Mouse (Mus musculus) forebrain, embryonic 10.5 days (tissue): ENCODE results near the gene Sstr3. TPM values are rescaled to one million over a fixed set of nuclear protein-coding genes. Genes with fewer than 3 reads are reported as not detected.

Experiments used
- DNase-seq: peaks from one replicate; pipeline ENCODE4 v3.0.0-alpha.2; 2017; ENCODE audit warnings: low spot score; ENCODE audit errors: extremely low spot score
- H3K27ac ChIP-seq: fragments of 300-500 bp; sonication (generic); 2 replicates; pipeline ENCODE4 v1.5.1; 2016; ENCODE audit warnings: mild to moderate bottlenecking
- H3K27me3 ChIP-seq: fragments of 300-500 bp; sonication (generic); 2 replicates; pipeline ENCODE4 v1.6.1; 2016; ENCODE audit warnings: mild to moderate bottlenecking; ENCODE audit not compliant: poor library complexity, severe bottlenecking
- H3K36me3 ChIP-seq: fragments of 300-500 bp; sonication (generic); replicated peaks from 2 replicates; pipeline ENCODE4 v1.6.1; 2016; ENCODE audit warnings: mild to moderate bottlenecking, moderate library complexity
- H3K4me1 ChIP-seq: fragments of 300-500 bp; sonication (generic); 2 replicates; pipeline ENCODE4 v1.6.1; 2016
- H3K4me3 ChIP-seq: fragments of 300-500 bp; sonication (generic); 2 replicates; pipeline ENCODE4 v1.5.1; 2016; ENCODE audit warnings: mild to moderate bottlenecking, moderate library complexity
- H3K9me3 ChIP-seq: fragments of 300-500 bp; sonication (generic); 2 replicates; pipeline ENCODE4 v1.6.1; 2016; ENCODE audit warnings: mild to moderate bottlenecking, moderate library complexity
- WGBS: fragments of 180-500 bp; shearing (Covaris S2); methylation state at CpG from one replicate; pipeline ENCODE4 v1.1.7; 2016; 5-methylcytosine and 5-hydroxymethylcytosine counted together
- polyA plus RNA-seq: library from polyadenylated mRNA; unstranded; fragments of >200 nt; fragmentation: Nextera tagmentation; extraction: Ambion mirVana; gene quantifications from 2 replicates; pipeline ENCODE4 v1.2.1, GENCODE M21; 2016

Gene Sstr3
- polyA plus RNA-seq, 1 experiment from 2014 or later, result 0.09 TPM

DNA sequence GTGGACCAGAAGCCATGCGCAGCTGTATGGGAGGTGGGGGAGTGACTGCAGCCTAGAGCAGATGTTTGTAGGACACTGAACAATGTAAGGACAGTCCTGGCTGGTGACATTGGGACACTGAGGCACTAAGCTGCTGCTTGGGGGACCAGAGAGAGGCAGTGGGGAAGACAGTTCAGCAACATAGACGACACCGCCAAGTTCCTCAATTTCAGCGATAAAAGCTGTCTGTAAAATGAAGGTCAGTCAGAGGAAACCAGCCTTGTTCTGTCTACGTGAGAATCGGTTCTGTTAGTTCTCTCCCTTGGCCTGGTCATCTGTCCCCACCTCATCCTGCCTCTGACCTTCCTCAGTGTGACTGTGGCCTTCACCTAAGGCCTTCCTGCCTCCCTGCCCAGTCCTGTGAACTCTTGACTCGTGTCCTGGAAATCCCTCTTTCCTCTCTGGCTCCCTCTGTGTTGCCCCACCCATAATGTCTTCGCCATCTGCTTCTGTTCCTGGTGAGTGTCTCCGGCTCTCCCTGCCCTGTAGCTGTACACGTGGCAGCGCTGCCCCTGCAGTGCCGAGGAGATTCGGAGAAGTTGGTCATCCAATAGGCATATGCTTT is 24.3 kb downstream of the Sstr3 start:
- no peak overlapping the region for H3K27ac ChIP-seq
- H3K9me3 ChIP-seq, result no peaks in the 10 kb centered on the region
- H3K4me1 ChIP-seq, result peaks cover 45% of the 10 kb centered on the region
- H3K27me3 ChIP-seq, result no peaks in the 10 kb centered on the region
- H3K4me3 ChIP-seq, result no peak overlapping the region
- H3K36me3 ChIP-seq, result no peaks in the 10 kb centered on the region
- no peak for DNase-seq
- WGBS, result 79% methylated on average over 13 of the region's 13 CpGs

DNA sequence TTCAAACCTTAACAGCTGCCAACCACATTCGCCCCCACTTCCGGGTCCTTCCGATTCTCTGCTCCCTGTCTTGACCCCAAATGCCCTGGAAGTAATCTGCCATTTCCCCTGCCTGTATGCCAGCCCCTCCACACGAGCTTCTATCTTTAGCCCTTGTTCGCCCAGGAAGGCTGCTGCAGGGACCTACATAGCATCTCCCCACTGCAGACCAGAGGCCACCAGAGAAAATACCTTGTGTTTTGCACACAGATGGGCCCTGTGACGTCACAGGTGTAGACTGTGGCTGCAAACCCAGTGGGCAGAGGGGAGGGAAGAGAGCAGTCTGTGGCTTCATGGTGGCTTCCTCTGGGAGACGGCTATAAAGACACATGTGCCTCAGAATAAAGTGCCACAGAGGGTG is 26.3 kb downstream of the Sstr3 start:
- peaks cover 45% of the 10 kb centered on the region for H3K4me1 ChIP-seq
- no peak for DNase-seq
- no peaks in the 10 kb centered on the region for H3K36me3 ChIP-seq
- H3K27me3 ChIP-seq, result no peaks in the 10 kb centered on the region
- no peak overlapping the region for H3K27ac ChIP-seq
- WGBS, result 65% methylated on average over 7 of the region's 7 CpGs
- no peaks in the 10 kb centered on the region for H3K9me3 ChIP-seq
- H3K4me3 ChIP-seq, result no peak overlapping the region

GRCm38 (mm10) chr15:78515759-78516158 is 28.7 kb downstream of the Sstr3 start:
- DNase-seq, result no peak
- no peaks in the 10 kb centered on the region for H3K9me3 ChIP-seq
- H3K27me3 ChIP-seq, result no peaks in the 10 kb centered on the region
- H3K36me3 ChIP-seq, result no peaks in the 10 kb centered on the region
- H3K27ac ChIP-seq, result no peak overlapping the region
- H3K4me3 ChIP-seq, result no peak overlapping the region
- H3K4me1 ChIP-seq, result peaks cover 35% of the 10 kb centered on the region
- WGBS, result 88% methylated on average over 6 of the region's 6 CpGs

DNA sequence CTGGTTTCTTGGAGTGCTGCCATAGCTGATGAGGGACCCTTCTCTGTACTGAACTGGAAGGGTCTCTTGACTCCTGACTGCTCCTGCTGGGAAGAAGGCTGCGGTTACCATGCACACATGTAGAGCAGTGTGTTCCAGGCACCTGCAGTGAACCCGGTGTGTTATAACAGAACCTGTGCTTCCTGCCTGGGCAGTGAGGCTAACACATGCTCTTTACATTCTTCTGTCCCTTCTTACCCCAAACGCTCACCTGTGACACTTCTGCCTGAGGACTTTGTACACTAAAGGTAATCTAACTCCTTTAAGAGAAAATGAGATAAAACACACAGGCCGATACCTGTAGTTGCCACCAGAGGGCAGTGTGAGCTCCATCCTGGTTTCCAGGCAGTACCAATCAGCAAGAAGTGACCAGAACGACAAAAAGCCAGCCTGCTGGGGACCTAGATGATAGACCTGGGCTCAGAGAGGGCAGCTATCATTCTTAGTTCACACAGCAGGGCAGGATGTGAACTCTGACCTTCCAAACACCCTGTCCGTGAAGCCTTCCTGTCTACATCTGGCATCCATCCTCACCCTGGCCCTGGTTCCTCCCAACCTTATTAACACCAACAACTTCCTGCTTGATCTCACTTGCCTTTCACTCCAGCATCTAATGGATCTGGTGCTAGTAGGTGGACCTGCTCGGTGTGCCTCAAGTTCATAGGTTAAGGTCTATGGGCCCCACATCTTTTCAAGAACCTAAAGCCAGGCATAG is 29.9 kb downstream of the Sstr3 start:
- peak; percentile 78 for DNase-seq
- no peak overlapping the region for H3K4me3 ChIP-seq
- H3K36me3 ChIP-seq, result no peaks in the 10 kb centered on the region
- H3K27me3 ChIP-seq, result no peaks in the 10 kb centered on the region
- WGBS, result 36% methylated on average over 7 of the region's 7 CpGs
- no peaks in the 10 kb centered on the region for H3K9me3 ChIP-seq
- peak overlapping the region; percentile 27; the same call in 1 of the 2 replicates for H3K27ac ChIP-seq
- H3K4me1 ChIP-seq, result peaks cover 35% of the 10 kb centered on the region

- Histone ChIP-seq H3K36me3 (no peaks in the 10 kb centered on the region), H3K4me3 (no peak overlapping the region), H3K4me1 (peaks cover 36% of the 10 kb centered on the region), H3K9me3 (no peaks in the 10 kb centered on the region), H3K27me3 (no peaks in the 10 kb centered on the region), H3K27ac (no peak overlapping the region)
- 91% methylated on average over 14 of the region's 14 CpGs for WGBS
- no peak for DNase-seq
Observed at GRCm38 (mm10) chr15:78513019-78513418, 31.5 kb downstream of the Sstr3 start.

- H3K4me3 ChIP-seq, result no peak overlapping the region
- H3K9me3 ChIP-seq, result no peaks in the 10 kb centered on the region
- no peaks in the 10 kb centered on the region for H3K36me3 ChIP-seq
- no peak overlapping the region for H3K27ac ChIP-seq
- H3K4me1 ChIP-seq, result peaks cover 31% of the 10 kb centered on the region
- no peak for DNase-seq
- no peaks in the 10 kb centered on the region for H3K27me3 ChIP-seq
- 80% methylated on average over 7 of the region's 7 CpGs for WGBS
Observed at GRCm38 (mm10) chr15:78511951-78512350, 32.5 kb downstream of the Sstr3 start.

DNA sequence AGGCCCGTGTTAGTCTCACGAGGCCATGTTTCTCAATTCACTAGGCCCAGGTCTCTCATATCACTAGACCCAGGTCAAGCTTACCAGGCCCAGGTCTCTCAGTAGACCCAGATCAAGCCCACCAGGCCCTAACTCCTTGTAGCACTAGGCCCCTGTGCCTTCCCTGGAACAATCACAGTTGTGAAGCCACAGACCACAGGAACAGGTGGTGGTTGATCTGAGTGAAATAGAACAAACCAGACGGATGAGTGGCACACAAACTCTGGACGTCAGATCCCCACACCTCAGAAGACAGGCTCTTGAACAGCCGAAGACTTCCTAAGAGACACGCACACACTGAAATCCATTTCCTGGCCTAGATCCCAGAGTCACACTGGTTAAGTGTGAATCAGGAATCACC is 33.7 kb downstream of the Sstr3 start:
- no peaks in the 10 kb centered on the region for H3K9me3 ChIP-seq
- DNase-seq, result no peak
- no peaks in the 10 kb centered on the region for H3K27me3 ChIP-seq
- H3K36me3 ChIP-seq, result no peaks in the 10 kb centered on the region
- peak overlapping the region; percentile 82; the same call in 1 of the 2 replicates for H3K27ac ChIP-seq
- H3K4me3 ChIP-seq, result no peak overlapping the region
- WGBS, result 89% methylated on average over 6 of the region's 6 CpGs
- peaks cover 29% of the 10 kb centered on the region for H3K4me1 ChIP-seq

DNA sequence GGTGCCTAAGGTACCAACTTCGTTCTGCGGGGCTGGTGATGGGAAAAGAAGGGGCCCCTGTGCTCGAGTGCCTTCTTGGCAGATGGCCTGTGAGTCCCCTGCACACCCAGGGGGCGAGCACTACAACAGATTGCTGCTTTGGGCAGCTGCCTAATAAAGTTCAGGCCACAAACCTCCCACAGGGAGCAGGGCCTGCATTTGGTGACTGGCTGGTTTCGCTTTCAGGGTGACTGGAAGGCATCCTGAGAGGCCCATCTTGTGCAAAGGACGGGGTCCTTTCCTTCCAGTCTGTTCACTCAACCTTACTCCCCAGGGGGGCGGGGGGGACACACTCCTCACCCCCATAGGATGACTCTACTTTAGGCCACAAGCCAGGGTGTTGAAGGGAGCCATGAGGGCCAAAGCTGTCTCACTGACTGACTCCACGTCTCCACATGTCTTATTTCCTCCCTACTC is 34.3 kb downstream of the Sstr3 start:
- DNase-seq, result no peak
- no peaks in the 10 kb centered on the region for H3K36me3 ChIP-seq
- H3K4me3 ChIP-seq, result peak overlapping the region; percentile 25; the same call in 1 of the 2 replicates
- 74% methylated on average over 8 of the region's 8 CpGs for WGBS
- H3K9me3 ChIP-seq, result no peaks in the 10 kb centered on the region
- peaks cover 23% of the 10 kb centered on the region for H3K4me1 ChIP-seq
- no peaks in the 10 kb centered on the region for H3K27me3 ChIP-seq
- peak overlapping the region; percentile 82 for H3K27ac ChIP-seq

GRCm38 (mm10) chr15:78509297-78509899 is 35.1 kb downstream of the Sstr3 start:
- Histone ChIP-seq H3K4me3 (peak overlapping the region; percentile 25; the same call in 1 of the 2 replicates), H3K9me3 (peaks cover 6% of the 10 kb centered on the region; the same call in 1 of the 2 replicates), H3K4me1 (peaks cover 15% of the 10 kb centered on the region), H3K27me3 (no peaks in the 10 kb centered on the region), H3K27ac (peak overlapping the region; percentile 82), H3K36me3 (no peaks in the 10 kb centered on the region)
- WGBS, result 46% methylated on average over 12 of the region's 12 CpGs
- DNase-seq, result peak; percentile 37

DNA sequence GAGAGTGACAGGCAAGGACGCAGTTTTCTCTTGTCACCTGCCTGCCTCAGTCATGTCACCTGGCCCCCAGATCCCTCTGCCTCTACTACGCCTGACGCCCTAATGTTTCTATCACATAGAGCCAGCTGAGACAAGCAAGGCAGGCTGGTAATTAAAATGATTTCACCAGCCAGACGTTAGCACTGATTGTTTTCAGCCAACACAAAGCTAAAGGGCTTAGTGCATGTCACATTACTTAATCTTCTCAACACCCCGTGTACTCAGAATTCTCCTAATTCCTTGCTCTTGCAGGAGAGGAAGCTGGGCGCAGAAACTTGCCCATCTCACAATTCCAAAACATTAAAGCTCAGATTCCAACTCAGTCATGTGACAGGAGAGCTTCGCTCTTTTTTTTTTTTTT is 36.0 kb downstream of the Sstr3 start:
- H3K9me3 ChIP-seq, result peaks cover 6% of the 10 kb centered on the region; the same call in 1 of the 2 replicates
- no peak for DNase-seq

GRCm38 (mm10) chr15:78505541-78505940 is 38.9 kb downstream of the Sstr3 start:
- no peak overlapping the region for H3K4me3 ChIP-seq

More for the DNA sequence above, 36.0 kb downstream of the Sstr3 start:
- Histone ChIP-seq H3K4me3 (no peak overlapping the region), H3K27me3 (no peaks in the 10 kb centered on the region), H3K4me1 (peaks cover 12% of the 10 kb centered on the region), H3K27ac (no peak overlapping the region), H3K36me3 (no peaks in the 10 kb centered on the region)
- WGBS, result 70% methylated on average over 7 of the region's 7 CpGs

GRCm38 (mm10) chr15:78504816-78505215 is 39.7 kb downstream of the Sstr3 start:
- Histone ChIP-seq H3K4me1 (peaks cover 7% of the 10 kb centered on the region), H3K27me3 (no peaks in the 10 kb centered on the region), H3K9me3 (peaks cover 6% of the 10 kb centered on the region; the same call in 1 of the 2 replicates), H3K4me3 (no peak overlapping the region), H3K36me3 (no peaks in the 10 kb centered on the region), H3K27ac (no peak overlapping the region)
- DNase-seq, result no peak
- 96% methylated on average over 5 of the region's 5 CpGs for WGBS

More at GRCm38 (mm10) chr15:78505541-78505940, 38.9 kb downstream of the Sstr3 start:
- no peak for DNase-seq
- Histone ChIP-seq H3K9me3 (peaks cover 6% of the 10 kb centered on the region; the same call in 1 of the 2 replicates), H3K4me1 (peaks cover 12% of the 10 kb centered on the region), H3K27ac (no peak overlapping the region), H3K36me3 (no peaks in the 10 kb centered on the region), H3K27me3 (no peaks in the 10 kb centered on the region)
- WGBS, result 84% methylated on average over 3 of the region's 3 CpGs

DNA sequence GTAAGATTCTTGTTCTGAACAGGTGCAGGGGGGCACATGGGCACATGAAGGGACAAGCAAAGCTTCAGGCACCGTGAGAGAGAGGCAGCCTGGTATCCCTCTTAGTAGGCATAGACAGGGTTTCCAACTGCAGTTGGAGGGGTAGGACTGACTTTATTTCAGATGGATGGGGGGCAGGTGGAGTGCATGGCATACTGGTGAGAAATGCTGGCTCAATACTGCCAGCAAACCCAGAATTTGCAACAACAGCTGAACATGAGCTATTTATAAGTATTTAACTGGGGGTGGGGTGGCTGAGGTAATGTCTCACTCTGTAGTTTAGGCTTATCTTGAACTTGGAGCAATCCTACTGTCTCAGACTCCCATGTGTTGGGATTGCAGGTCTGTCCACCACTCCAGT is 40.5 kb downstream of the Sstr3 start:
- Histone ChIP-seq H3K9me3 (peaks cover 6% of the 10 kb centered on the region; the same call in 1 of the 2 replicates), H3K4me3 (no peak overlapping the region), H3K36me3 (no peaks in the 10 kb centered on the region), H3K4me1 (peaks cover 3% of the 10 kb centered on the region; the same call in 1 of the 2 replicates), H3K27me3 (no peaks in the 10 kb centered on the region), H3K27ac (no peak overlapping the region)
- 89% methylated on average over 1 of the region's 1 CpGs for WGBS
- DNase-seq, result no peak
